Mouse (Mus musculus) left cerebral cortex, adult 8-10 months (tissue): ENCODE measurements around the gene Kiss1r. TPM values are rescaled to one million over a fixed set of nuclear protein-coding genes. Genes with fewer than 3 reads are reported as not detected.

ENCODE experiments used
- DNase-seq, 2 experiments: peaks; one replicate each; pipeline ENCODE4 v3.0.0; 2022; ENCODE audit warnings: low spot score in 2 of 2
- total RNA-seq, 4 experiments: library from RNA; stranded (reverse); gene quantifications; 2 replicates each; pipeline ENCODE4 v1.2.4; 2022

Kiss1r gene
- total RNA-seq, 4 experiments from 2014 or later: 5.8 to 8.3 (median 6.4) TPM

DNA sequence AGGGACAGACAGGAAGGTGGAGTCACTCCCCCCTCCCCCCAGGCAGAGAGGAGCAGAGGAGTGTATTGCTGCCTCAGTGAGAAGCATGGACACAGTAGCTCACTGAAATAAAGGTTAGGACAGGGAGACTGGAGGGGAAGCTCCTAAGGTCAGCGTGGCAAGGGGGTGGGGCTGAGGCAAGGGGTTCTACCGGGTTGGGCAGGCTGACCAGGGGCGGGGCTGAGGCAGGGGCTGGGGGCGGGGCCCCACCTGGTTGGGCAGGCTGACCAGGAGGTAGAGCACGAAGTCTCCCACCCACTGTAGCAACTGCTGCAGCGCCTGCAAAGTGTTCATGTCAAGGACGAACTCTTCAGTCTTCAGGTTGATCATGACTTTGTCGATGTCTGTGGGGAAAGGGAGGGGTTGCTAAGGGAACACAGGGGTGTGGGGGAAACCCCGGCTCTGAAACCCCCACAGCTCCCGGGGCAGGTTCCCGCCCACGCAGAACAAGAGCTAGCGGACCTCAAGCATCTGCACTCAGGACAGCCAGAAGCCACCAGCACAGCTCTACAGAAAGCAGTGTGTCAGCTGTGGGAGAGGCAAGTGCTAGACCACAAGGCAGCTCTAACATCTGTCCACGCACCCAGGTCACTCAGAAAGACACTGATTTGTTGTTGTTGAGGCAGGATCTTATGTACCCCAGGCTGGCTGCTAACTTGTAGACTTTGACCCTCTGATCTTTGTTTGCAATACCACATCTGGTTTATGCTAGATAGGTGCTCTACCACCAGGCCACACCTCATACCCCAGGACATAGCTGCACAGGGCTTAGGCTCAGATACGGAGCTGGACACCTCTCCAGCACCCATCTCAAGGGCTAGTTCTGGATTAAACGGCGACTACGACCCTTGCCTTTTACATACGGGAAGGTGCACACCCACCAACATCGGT lies 19.2 kb upstream of the Kiss1r start:
- no peak for DNase-seq

DNA sequence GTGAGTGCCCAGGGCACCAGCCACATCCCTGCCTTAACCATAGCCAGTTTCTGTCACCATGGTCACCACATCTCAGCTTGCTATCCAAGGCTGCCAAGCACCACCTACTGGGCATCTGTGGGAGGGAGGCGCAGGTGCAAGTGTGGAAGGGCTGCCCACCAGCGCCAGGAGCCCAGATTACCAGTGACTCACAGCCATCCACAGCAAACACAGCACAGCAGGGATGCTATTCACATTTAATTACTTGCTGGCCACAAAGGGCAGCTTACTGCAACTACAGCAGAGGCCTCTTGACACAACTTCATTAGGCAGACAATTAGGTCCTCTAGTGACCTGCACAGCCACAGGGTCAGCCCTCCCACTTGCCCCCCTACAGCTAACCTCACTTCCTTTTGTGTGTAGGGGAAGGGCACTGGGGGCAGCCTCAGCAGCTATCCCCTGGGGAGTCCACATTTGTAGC lies 15.8 kb upstream of the Kiss1r start:
- peak in 1 of 2 experiments; percentile 93 for DNase-seq

- DNase-seq: no peak
These were observed 10.1 kb upstream of the Kiss1r start for GRCm38 (mm10) chr10:79906712-79907111.

DNA sequence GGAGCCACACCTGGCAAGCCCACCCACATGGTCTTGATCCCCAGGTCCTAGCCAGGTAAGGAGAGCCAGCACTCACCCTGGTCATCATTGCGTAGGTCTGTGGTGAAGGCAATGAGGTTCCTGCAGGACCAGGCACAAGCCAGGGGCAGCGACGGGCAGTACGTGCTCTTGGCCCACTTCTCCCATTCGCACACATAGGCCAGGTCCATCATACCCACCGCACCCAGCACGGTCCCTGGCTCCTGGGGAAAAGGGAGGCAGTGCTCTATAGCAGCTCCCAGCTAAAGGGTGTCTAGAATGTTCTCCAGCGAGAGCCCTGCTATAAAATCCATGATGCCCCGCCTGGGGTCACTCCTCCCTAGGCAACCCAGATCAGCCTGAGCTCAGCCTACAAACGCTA lies 9.4 kb upstream of the Kiss1r start:
- DNase-seq: no peak

DNA sequence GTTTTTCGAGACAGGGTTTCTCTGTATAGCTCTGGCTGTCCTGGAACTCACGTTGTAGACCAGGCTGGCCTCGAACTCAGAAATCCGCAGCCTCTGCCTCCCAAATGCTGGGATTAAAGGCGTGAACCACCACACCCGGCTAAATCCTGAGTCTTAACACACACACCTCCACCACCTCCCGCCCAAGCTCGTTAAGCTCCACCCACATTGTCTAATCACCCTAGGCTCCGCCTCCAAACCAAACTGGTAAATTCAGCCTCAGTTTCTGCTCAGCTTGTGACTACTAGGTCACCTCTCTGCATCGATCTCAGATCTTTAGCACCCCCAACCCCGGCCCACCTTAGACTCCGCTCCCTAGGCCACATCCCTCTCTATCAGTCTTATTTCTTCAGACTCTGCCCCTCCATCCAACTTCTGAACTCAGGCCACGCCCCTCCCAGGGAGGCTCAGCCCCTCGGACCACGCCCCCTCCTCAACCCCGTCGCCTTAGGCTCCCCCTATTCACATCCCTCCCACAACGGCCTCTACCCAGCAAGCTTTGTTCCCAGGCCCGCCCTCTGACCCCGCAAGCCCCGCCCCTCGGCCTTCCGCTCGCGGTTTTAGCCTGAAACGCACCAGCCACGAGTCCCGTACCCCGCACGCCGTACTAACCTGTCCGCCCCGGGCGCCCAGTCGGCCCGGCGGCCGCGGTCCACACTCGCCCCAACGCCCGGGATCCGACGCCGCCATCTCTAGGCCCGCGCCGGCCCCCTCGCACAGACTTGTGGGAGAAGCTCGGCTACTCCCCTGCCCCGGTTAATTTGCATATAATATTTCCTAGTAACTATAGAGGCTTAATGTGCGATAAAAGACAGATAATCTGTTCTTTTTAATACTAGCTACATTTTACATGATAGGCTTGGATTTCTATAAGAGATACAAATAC lies 8.3 kb upstream of the Kiss1r start, which contains the start of gene Med16:
Gene Med16 (minus strand): TSS at position 757 of the 925 bp plus-strand sequence.
- DNase-seq: peak; percentile 95

GRCm38 (mm10) chr10:79909092-79909922 lies 7.5 kb upstream of the Kiss1r start:
- DNase-seq: peak in 1 of 2 experiments; percentile 67

DNA sequence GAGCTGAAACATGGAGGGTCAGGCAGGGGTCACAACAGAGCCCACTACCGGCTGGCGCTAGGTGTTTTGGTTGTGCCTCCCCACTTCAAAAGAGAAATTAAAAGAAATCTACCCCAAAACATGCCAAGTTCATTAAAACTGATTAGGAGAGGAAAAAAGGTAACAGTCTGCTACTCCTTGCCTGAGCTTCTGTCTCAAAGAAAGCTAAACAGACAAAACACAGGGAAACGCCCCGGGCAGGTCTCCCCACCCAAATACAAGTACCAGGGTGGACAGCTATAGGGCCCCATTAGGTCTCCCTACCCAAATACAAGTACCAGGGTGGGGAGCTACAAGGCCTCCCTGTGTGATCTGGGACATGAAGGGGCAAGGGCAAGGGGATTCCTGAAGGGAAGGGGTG lies 6.2 kb upstream of the Kiss1r start, which contains the start of gene Gm26602:
Gene Gm26602 (plus strand): TSS at position 301 of the 400 bp plus-strand sequence.
- no peak for DNase-seq

DNA sequence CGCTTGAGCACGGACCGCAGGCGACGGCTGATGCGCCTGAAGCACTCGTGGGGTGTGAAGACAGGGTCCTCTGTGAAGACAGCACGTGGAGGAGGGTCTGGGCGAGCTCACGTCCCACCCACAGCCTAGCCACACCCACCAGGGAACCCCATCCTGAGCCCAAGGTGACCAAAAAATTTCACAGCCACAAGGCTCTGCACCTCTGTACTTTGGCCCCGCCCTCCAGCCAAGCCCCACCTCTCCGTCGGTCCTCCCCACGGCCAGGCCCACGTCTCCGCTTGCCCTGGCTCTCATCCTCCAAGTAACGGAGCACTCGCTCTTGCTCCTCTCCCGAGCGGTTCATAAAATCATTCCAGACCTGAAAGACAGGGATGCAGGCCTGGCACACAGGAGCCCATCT lies 4.4 kb upstream of the Kiss1r start:
- no peak for DNase-seq

DNA sequence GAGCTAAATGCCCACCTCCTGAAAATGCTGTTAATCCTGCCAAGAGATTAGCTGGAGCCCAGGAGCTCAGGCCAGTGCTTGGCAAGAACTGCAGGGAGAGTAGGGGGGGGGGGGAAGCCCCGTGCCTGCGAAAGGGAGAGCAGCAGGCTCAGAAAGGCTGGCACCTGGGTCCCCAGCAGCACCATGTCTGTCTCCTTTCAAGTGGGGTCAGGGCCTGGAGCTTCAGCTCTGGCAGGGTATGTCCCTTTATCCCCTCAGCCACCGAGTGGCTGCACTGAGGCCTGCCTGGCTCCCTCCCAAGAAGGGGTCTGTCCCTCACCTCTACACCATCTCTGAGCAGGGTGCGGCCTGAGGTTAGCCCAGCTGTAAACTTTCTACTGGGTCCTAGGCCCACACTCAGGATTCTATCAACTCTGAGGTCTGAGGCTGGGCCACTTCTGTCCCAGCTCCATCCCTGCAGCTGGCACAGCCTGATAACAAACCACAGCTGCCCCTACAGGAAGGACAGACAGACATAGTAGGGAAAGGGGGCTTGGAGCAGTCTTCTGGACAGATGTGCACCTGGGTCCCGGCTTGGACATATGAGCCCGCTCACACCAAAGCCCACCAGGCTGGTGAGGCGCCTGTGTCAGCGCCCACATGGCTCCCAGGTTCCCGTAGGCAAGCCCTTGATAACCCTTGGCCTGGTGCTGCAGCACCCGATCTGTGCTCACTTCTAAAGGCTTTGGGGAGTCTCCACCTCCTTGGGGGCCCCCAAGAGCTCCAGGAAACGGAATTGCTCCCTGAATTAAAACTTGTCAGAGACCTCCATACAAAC lies 2.4 kb upstream of the Kiss1r start:
- DNase-seq: no peak

GRCm38 (mm10) chr10:79914948-79915596 lies 1.7 kb upstream of the Kiss1r start:
- no peak for DNase-seq

DNA sequence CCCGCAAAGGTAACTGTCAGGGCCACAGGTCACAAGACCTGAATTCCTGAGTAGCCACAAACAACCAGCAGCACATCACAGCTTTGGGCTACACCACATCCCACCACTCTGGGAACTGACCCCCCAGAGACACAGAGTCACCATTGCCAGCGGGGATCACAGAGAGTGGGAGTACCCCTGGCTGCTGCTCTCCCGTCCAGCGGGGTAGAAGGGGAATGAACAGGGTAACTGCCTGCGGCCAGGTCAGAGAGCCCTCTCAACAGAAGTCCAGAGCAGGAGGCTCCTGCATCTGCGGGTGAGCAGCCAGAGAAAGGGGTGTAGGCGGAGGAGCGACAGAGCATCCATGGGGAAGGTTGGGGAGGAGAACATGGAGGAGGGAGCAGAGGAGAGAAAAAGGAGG lies 690 bp upstream of the Kiss1r start:
- no peak for DNase-seq

DNA sequence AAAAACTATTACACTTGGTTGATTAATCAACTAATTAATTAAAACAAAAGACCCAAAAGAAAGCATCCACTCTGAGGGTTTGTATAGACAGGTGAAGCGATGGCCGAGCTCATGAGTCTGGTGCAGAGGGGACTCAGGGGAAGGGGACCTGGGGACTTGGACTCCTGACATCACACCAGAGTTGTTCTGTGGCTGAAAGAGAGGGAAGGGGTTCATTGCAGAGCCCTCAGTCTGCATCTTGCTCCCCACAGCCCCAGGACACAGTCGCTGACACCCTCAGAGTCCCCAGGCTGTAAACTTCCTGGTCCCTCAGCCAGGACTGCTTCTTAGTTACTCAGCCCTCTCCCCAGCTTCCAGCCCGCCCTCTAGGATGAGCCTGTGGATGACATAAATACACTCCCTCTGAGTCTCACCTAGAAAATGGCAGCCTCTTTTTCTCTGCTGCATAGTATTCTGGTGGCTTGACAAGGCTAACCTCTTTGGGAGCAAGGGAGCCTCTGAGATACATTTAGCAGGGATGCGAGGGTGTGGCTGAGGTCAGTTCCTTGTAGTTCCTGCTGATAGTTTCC lies 845 bp downstream of the Kiss1r start:
- no peak for DNase-seq

DNA sequence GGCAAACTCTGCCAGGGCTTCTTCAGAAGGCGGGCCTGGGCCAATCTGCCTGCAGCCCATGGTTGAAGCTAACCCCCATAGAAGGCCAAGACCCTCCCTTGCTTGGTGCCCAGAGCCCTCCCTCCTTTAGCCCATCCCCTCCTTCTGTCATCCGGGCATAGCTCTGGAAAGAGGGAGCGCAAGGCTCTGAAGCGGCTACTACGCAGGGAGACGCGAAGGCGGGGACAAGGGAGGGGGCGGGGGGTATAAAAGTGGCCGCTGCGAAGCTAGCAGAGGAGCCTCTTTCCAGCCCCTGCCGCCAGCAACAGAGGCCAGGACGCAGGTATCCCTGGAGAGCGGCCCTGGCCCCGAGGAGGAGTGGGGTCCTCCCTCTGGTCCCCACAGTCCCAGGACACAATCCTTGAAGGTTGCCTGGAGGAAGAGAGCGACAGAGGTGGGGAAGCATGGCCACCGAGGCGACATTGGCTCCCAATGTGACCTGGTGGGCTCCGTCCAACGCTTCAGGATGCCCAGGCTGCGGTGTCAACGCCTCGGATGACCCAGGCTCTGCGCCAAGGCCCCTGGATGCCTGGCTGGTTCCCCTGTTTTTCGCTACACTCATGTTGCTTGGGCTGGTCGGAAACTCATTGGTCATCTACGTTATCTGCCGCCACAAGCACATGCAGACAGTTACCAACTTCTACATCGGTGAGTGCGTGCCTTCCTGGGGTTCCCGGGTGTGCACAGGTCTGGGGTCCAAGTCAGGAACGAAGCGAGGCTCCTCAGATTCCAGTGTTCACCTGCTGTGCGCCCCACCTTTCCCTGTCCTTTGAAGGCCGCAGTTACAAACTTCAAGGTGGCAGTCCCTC lies 1.7 kb downstream of the Kiss1r start:
- DNase-seq: no peak

GRCm38 (mm10) chr10:79919251-79919849 lies 2.6 kb downstream of the Kiss1r start:
- DNase-seq: no peak

DNA sequence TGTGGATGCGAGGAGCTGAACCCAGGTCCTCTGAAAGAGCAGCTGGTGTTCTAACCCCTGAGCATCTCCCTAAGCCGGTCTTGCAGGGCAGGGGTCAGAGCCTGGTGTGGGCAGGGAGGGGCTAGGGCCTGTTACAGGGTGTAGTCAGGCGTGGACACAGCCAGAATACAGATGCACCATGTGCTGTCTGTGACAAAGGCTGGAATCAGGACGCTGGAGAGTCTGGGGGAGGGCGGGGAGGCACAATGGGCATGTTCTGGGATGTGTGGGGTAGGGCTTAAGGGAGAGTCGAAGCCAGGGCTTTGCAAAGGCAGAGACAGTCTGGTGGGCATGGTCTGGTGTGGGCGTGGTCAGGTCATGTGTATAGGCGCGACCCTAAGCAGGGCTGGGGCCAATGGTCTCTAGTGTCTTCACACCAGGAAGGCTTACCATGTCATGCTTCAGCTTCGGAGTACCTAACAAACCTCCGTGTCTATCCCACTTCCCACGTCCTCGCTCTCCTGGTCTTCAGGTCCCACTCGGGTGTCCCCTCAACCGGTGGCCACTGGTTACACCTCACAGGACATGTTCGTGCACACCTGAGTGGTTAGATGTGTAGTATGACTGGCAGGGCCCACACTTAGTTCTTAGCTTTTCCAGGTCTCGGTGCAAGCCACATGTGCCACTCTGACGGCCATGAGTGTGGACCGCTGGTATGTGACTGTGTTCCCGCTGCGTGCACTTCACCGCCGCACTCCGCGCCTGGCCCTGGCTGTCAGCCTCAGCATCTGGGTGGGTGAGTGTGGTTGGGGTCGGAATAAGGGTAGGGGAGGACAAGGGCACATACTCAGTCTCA lies 3.5 kb downstream of the Kiss1r start:
- DNase-seq: no peak

GRCm38 (mm10) chr10:79920958-79921535 lies 4.3 kb downstream of the Kiss1r start, which contains the start of gene R3hdm4:
R3hdm4 (minus strand) TSS chr10:79921208.
- DNase-seq: no peak
